Mouse (Mus musculus): Measurements from ENCODE around the gene Lamp2. TPM values are rescaled to one million over a fixed set of nuclear protein-coding genes. Genes with fewer than 3 reads are reported as not detected.

The Lamp2 gene
- polyA plus RNA-seq, 1 experiment: 5.8 TPM

DNA sequence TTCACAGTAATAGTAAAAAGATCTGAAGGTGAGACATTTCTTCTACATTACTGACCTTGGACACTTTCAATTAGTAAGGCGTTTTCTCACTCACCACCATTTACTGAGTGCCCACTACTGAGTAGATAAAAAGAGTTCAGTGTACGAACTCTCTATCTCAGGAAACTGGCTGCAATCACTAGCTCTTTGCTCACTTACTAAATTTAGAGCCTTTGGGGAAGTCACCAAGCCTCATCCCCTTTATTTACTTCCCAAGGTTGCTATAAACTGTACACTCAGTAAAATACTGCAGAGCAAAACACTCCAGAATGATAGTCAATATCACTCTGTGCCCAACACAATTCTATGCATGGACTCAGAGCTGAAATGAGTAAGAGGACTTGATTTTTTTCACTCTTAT lies 16.6 kb downstream of the Lamp2 start:
- TF ChIP-seq GATA1 (IDR thresholded peaks at IDR 0.05; ENCODE audit: low read length): no peak

DNA sequence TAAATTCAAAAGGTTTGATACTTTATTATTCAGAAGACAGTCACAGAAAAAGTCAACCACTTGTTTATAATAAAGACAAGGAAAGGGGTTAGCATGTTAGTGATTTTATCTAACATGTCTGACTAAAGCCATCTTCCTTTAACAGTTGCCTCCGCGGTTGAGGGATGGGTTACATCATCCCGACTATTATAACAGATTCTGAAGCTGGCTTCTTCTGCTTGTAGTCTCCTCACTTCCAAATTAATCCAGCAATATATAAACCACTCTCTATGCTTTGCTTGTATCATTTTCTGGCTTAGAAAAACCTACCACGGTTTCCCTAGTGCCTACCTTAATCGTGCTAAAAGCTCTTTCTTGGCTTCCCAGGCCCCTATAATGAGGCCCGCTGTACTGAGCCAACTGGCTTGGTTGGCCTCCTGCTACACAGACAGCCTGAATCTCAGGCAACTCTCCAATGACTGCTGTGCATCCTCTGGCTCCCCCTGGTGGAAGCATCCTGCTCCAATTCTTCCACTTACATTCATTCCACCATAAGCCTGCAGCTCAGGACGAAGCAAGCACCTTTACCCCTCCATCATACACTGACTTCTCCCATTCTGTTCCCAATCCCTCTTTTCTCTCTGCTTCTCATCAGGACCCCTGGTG lies 18.0 kb downstream of the Lamp2 start:
- no peak for TF ChIP-seq GATA1 (IDR thresholded peaks at IDR 0.05; ENCODE audit: low read length)

DNA sequence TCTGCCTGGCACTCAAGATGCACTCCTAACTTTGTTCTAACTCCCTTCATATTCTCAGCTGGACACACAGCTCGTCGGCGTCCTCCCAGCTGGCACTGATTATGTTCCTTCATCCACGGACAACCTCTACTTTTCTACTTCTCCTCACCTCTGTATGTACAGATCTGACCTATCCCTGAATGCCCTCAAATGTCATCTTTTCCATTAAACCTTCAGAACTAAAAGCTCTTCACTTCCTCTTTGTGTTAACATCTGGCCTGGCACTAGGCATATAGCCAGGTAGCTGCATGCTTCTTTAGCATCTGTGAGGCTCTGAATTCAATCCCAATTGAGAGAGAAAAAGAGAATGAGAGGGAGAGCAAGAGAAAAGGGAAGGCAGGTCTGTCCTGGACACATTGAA lies 26.8 kb downstream of the Lamp2 start:
- TF ChIP-seq GATA1 (IDR thresholded peaks at IDR 0.05; ENCODE audit: low read length): no peak

DNA sequence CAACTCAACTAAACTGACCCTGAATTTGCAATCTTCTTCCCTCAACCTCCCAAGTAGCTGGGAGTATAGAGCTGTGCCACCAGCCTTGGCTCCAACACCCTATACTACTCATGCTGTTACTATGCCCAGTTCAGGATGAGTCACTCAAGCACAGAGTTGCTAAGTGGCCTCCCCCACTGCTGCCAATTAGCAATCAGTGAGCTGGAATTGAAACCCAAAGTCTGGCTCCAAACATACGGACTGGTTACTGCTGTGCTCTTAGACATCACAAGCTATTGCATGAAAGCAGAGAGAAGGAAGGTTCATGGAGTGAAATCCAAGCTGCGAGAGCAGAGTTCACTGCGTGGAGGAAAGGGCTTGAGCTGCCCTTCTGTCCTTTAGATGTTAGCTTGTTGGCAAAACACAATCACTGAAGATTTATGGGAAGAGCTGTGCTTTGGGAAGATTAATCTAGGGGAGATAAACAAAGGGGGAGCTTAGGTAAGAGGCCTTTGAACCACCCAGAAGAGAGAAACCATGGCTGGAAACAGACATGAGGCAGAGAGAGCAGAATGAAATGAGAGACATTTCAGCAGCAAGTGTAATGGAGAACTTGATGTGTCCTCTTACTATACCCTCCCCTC lies 27.3 kb downstream of the Lamp2 start:
- no peak for TF ChIP-seq GATA1 (IDR thresholded peaks at IDR 0.05; ENCODE audit: low read length)

DNA sequence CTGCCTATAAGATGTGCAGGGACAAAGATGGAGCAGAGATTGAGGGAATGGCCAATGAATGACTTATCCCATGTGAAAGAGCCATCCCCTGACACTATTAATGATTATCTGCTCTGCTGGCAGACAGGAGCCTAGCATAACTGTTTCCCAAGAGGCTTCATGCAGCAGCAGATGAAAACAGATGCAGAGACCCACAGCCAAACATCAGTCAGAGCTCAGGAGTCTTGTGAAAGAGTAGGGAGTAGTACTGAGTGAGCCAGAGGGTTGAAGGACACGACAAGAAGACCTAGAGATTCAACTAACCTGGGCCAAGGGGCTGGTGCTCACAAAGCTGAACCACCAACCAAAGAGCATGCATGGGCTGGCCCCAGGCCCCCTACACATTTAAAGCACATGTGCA lies 30.2 kb downstream of the Lamp2 start:
- no peak for TF ChIP-seq GATA1 (IDR thresholded peaks at IDR 0.05; ENCODE audit: low read length)

DNA sequence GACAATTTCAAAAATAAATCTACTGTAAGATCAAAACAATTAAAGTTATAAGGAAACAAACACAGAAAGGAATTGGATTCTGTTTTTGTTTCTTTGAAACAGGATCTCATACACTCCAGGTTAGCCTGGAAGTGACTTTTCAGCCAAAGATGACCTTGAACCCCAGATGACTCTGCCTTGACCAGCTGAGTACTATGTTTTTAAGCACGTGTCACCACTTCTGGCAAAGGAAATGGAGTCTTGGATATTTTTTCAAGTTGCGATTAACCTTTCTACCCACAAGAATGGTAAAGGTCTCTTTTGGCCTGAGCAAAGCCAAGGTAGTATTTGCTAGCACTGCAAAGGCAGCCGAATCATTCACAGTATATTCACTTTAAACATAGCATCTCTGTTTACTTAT lies 33.2 kb downstream of the Lamp2 start:
- no peak for TF ChIP-seq GATA1 (IDR thresholded peaks at IDR 0.05; ENCODE audit: low read length)

DNA sequence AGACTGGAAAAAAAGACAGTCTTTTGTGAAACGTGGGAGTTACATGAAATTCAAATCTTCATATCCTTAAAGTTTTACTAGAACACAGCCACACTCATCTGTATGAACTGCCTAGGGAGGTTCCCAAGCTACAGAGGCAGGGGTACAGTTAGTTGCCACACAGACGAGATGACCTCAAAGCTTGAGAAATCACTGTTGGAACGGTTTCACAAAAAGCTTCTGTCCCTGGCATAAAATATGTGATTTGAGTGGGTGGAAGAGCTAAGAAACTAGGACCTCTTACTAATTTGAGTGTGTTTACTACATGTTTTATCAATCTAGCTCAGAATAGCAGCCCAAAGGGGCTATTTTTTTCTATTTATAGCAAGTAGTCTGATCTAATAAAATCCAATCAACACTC lies 33.9 kb downstream of the Lamp2 start:
- no peak for TF ChIP-seq GATA1 (IDR thresholded peaks at IDR 0.05; ENCODE audit: low read length)

DNA sequence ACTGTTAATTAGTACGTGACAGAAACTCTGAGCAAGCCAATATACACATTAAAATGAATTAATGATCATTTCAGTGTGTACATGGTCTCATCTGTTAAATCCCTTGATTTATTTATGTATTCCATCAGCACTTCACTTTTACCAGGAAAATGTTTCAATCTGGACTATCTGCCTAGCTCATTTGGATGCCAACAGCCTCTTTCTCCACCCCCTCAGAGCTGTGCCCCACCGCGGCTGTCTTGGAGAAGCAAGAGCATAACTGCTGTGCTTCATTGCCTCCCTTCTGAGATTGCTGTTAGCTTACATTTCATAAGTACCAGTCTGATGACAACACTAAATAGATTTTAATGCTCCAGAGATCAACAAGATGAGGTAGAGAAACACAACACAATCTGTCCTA lies 52.4 kb downstream of the Lamp2 start:
- TF ChIP-seq GATA1 (IDR thresholded peaks at IDR 0.05; ENCODE audit: low read length): no peak

DNA sequence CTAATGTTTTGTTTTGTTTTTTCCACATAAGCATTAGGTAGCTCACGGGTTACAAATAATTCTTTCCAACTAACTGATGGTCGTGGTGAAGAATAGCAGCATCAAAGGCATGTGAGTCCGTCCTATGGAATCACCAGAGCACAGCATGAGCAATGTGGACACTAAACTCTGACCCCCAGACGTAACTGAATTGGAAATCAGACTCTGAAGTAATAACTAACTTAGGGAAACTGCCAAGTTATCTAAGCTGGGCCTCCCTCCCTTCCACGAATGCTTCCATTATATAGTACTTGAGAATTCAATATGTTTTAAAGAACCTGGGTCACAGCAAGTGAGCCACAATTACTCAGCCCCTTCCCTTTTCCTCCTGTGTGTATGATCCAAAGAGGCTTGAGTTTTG lies 53.3 kb downstream of the Lamp2 start:
- no peak for TF ChIP-seq GATA1 (IDR thresholded peaks at IDR 0.05; ENCODE audit: low read length)

DNA sequence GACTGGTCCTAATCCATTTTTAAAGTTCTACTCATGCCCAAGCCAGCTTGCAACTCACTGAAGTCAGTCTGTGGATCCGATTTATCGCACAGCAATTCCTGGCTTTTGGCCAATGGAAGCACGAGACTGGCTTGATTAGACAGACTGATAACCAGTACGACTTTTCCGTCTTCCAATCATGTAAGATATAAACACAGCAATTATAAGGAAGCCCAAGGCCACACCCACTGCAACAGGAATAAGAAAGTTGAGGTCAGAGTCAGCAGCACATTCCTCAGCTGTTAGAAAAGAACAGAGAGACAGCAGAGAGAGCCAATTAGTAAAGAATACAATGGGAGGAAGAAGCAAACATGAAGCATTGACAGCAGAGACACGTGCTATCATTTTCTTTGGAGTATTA lies 54.2 kb downstream of the Lamp2 start:
- no peak for TF ChIP-seq GATA1 (IDR thresholded peaks at IDR 0.05; ENCODE audit: low read length)

DNA sequence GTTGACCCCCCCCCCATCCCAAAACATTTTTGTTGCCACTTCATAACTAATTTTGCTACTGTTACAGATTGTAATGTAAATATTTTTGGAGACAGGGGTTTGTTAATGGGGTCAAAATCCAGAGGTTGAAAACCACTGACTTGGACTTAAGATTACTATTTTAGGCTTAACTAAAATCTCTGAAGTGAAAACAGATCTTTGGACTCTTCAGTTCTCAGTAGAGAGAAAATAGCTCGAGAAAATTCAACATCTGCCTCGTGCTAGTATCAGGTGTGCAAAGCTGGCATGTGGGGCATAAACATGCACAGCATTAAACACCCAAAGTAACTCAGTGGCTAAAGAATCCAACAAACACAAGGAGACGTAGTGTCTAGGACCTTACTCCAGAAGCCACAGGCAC lies 55.6 kb downstream of the Lamp2 start:
- no peak for TF ChIP-seq GATA1 (IDR thresholded peaks at IDR 0.05; ENCODE audit: low read length)

DNA sequence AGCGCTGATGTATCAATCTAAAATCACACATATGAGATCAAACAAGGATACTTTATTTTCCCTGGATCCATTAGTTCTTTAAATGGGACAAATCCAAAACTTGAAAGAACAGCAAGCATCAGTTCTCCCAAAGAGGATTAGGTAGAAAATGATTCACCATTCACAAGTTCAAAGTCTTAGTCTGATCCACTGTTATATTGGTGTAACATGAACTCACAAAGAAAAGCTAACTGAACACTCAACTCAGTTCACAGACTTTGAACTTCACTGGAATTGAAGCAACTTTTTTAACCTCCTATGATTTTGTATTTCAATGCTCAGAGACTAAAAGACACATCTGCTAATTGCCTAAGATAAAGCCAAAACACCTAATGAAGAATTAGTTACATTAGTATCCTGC lies 56.6 kb downstream of the Lamp2 start:
- no peak for TF ChIP-seq GATA1 (IDR thresholded peaks at IDR 0.05; ENCODE audit: low read length)

DNA sequence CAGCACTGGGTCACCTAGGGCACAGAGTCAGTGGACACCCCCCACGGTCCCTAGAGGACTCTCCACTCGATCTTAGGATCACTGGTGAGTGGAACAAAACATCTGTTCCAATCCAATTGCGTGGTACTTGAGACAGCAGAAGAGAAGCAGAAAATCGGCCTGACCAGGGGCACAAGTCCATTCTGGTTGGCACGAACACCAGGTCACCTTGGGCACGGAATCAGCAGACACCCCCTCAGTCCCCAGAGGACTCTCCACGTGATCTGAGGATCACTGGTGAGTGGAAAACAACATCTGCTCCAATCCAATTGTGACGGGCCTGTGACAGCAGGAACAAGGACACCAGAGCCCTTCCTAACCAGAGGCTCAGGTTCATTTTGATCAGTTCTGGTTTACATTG lies 94.2 kb downstream of the Lamp2 start:
- TF ChIP-seq GATA1 (IDR thresholded peaks at IDR 0.05; ENCODE audit: low read length): no peak

Other genes with a start within 250 kb of the Lamp2 start
- gene Tmem255a, start 204.0 kb downstream of the Lamp2 start, polyA plus RNA-seq (2012): not detected in 2 replicates
- gene Atp1b4, start 140.3 kb downstream of the Lamp2 start, polyA plus RNA-seq (2012): not detected in 2 replicates
- 7.6 and 9.9 TPM in 2 replicates for gene Cul4b, start 119.7 kb upstream of the Lamp2 start, polyA plus RNA-seq (2012)
- 0.43 and 1.4 TPM in 2 replicates for gene Mcts1, start 144.1 kb upstream of the Lamp2 start, polyA plus RNA-seq (2012)
- 0.25 and 0.28 TPM in 2 replicates for gene C1galt1c1, start 178.6 kb upstream of the Lamp2 start, polyA plus RNA-seq (2012)